Mouse (Mus musculus) lung, postnatal 0 days (tissue): ENCODE measurements around the gene Krtap28-13.

Source experiments
- CTCF ChIP-seq: IDR thresholded peaks from 2 replicates; pipeline ENCODE4 v1.5.1; 2016; ENCODE audit warnings: antibody characterized with exemption, mild to moderate bottlenecking
- EP300 ChIP-seq: IDR thresholded peaks from 2 replicates; pipeline ENCODE4 v1.6.1; 2016; ENCODE audit warnings: antibody characterized with exemption, mild to moderate bottlenecking, control low read depth

GRCm38 (mm10) chr1:83042380-83042779 is 18.4 kb upstream of the Krtap28-13 start, which contains the start of gene Krtap28-10:
- TF ChIP-seq CTCF (no peak), EP300 (no peak)
